Comparison of ENCODE assay signal across 8 mouse cellular contexts in genomic region chrX:56791268-56791667, GRCm38 (mm10). TPM values are rescaled to one million over a fixed set of nuclear protein-coding genes. Genes with fewer than 3 reads are reported as not detected.
DNase-seq lines count a peak whose midpoint lies in the region; ATAC-seq lines count a peak whose summit lies in the region.

No protein-coding gene starts in this region.

- H3K4me2 ChIP-seq in forebrain, embryonic 12.5 days: no peak overlapping the region
- no peak overlapping the region for H3K4me2 ChIP-seq in hindbrain, embryonic 12.5 days (replicated peaks)

- peak; percentile 27 for DNase-seq in MEL-GATA-1-ER (ENCODE audit: extremely low read depth, low read depth)
- DNase-seq in left cerebral cortex, adult 11 months (ENCODE audit: low spot score): peak; percentile 42
- peak; percentile 44 for DNase-seq in skeletal muscle tissue, adult 2 months (ENCODE audit: low read depth, low spot score)

- peaks cover 6% of the 10 kb centered on the region; the same call in 1 of the 2 replicates for H3K4me1 ChIP-seq in brown adipose tissue, adult 24 weeks (ENCODE audit: control insufficient read depth, insufficient read depth, insufficient read length, low read length)
- 0 out of 2 replicates have a peak, but pooled peaks cover 2% of the 10 kb centered on the region for H3K4me1 ChIP-seq in forebrain, embryonic 12.5 days
- H3K4me1 ChIP-seq in hindbrain, embryonic 12.5 days: no peaks in the 10 kb centered on the region

- WGBS in forebrain, embryonic 12.5 days: 58% methylated on average over 15 of the region's 15 CpGs
- WGBS in hindbrain, embryonic 12.5 days: 59% methylated on average over 15 of the region's 15 CpGs

- H3K4me3 ChIP-seq in brown adipose tissue, adult 24 weeks (ENCODE audit: insufficient read depth, low read depth, low read length): no peak overlapping the region
- H3K4me3 ChIP-seq in forebrain, embryonic 12.5 days (replicated peaks): no peak overlapping the region
- H3K4me3 ChIP-seq in hindbrain, embryonic 12.5 days: no peak overlapping the region

- H3K36me3 ChIP-seq in forebrain, embryonic 12.5 days (replicated peaks): peaks cover 11% of the 10 kb centered on the region; the same call in 1 of the 2 replicates
- peaks cover 10% of the 10 kb centered on the region; the same call in 1 of the 2 replicates for H3K36me3 ChIP-seq in hindbrain, embryonic 12.5 days

- H3K9ac ChIP-seq in forebrain, embryonic 12.5 days: no peak overlapping the region
- no peak overlapping the region for H3K9ac ChIP-seq in hindbrain, embryonic 12.5 days

- H3K27me3 ChIP-seq in forebrain, embryonic 12.5 days: no peaks in the 10 kb centered on the region
- H3K27me3 ChIP-seq in hindbrain, embryonic 12.5 days: no peaks in the 10 kb centered on the region

- ATAC-seq in forebrain, embryonic 12.5 days (ENCODE audit: low FRiP score): 0 out of 2 replicates have a peak, but pooled peaks have one; percentile 49
- ATAC-seq in hindbrain, embryonic 12.5 days (ENCODE audit: low FRiP score): peak; percentile 64; the same call in 1 of the 2 replicates
- ATAC-seq in megakaryocyte-erythroid progenitor cell, adult 5-6 weeks (replicated peaks; ENCODE audit: low FRiP score, low TSS enrichment, poor library complexity, severe bottlenecking): peak; percentile 68
- ATAC-seq in monocyte, adult 5-6 weeks (replicated peaks; ENCODE audit: insufficient number of reproducible peaks, low FRiP score, low TSS enrichment, poor library complexity, severe bottlenecking): no peak

- H3K27ac ChIP-seq in brown adipose tissue, adult 24 weeks (replicated peaks; ENCODE audit: low read depth, low read length): peak overlapping the region; percentile 69; the same call in 1 of the 2 replicates
- H3K27ac ChIP-seq in forebrain, embryonic 12.5 days: no peak overlapping the region
- H3K27ac ChIP-seq in hindbrain, embryonic 12.5 days: no peak overlapping the region

- no peaks in the 10 kb centered on the region for H3K9me3 ChIP-seq in forebrain, embryonic 12.5 days
- H3K9me3 ChIP-seq in hindbrain, embryonic 12.5 days (replicated peaks): no peaks in the 10 kb centered on the region

RNA-seq across cellular contexts. Expression of gene Map7d3, which starts 30.9 kb away (rescaled TPM):
- 1.4 and 2.1 TPM in 2 replicates for polyA plus RNA-seq in brown adipose tissue, adult 24 weeks (2012; ENCODE audit: insufficient read depth, insufficient read length, missing spikeins)
- 1.7 and 1.9 TPM in 2 replicates for polyA plus RNA-seq in forebrain, embryonic 12.5 days (2016; fragmentation: Nextera tagmentation; extraction: Ambion mirVana)
- polyA plus RNA-seq in hindbrain, embryonic 12.5 days (2016; fragmentation: Nextera tagmentation; extraction: Ambion mirVana): 1.5 and 2.4 TPM in 2 replicates
- 1.1 and 2.1 TPM in 2 replicates for total RNA-seq in megakaryocyte-erythroid progenitor cell, adult 5-6 weeks (2014; fragmentation: Nextera tagmentation)
- total RNA-seq in megakaryocyte-erythroid progenitor cell, adult 5-6 weeks (2017): 1.3 and 2.3 TPM in 2 replicates
- total RNA-seq in monocyte, adult 5-6 weeks (2017): 1.3 to 1.9 TPM in 2 of 3 replicates, not detected in the other

RNA-seq across cellular contexts. Expression of gene Fhl1, which starts 59.7 kb away (rescaled TPM):
- polyA plus RNA-seq in brown adipose tissue, adult 24 weeks (2012; ENCODE audit: insufficient read depth, insufficient read length, missing spikeins): 160 and 164 TPM in 2 replicates
- 101 and 104 TPM in 2 replicates for polyA plus RNA-seq in forebrain, embryonic 12.5 days (2016; fragmentation: Nextera tagmentation; extraction: Ambion mirVana)
- 81.7 and 87.1 TPM in 2 replicates for polyA plus RNA-seq in hindbrain, embryonic 12.5 days (2016; fragmentation: Nextera tagmentation; extraction: Ambion mirVana)
- not detected in 2 replicates for total RNA-seq in megakaryocyte-erythroid progenitor cell, adult 5-6 weeks (2014; fragmentation: Nextera tagmentation)
- 0.69 and 0.94 TPM in 2 replicates for total RNA-seq in megakaryocyte-erythroid progenitor cell, adult 5-6 weeks (2017)
- 0.67 to 22.2 TPM (median 0.96 TPM) in 3 replicates for total RNA-seq in monocyte, adult 5-6 weeks (2017)
